Mouse (Mus musculus): ENCODE results near the gene Grm1. TPM values are rescaled to one million over a fixed set of nuclear protein-coding genes. Genes with fewer than 3 reads are reported as not detected.

Gene Grm1
- polyA plus RNA-seq (2012; fragmentation: generic; extraction: Trizol): not detected
- long read RNA-seq, experiment 1: 0 reads
- long read RNA-seq, experiment 2: 0 reads

DNA sequence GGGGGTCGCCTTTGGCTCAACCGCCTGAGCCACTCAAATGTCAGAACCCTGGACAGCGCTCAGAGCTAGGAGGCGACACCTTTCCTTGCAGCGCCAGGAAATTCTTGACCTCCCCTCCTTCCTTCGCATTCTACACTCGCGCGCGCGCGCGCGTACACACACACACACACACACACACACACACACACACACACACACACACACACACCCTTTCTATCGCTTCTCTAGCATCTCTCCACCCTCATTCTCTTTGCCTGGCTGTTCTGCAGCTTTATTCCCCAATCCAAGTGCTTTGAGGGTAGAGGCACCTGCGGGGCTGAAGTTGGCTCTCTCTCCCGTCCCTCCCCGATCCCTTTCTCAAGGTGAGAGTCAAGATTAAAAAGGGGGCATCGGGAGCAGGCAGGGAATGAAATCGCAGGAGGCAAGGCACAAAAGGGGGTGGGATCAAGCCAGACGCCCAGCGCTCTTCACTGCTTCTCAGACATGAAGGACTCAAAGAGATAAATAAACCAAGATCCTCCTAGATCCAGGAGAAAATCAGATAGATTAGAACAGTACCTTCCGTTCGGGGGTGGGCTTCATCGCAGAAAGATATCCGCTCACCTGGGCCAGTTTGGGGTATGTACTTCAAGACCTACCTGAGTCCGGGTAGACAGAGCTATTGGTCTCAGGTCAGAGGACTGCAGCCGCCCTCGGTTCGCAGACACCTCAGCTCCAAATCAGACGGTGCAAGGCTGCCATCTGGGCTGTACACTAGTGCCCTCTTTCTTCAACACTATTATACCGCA lies at the start of gene Grm1:
Grm1 (minus strand) TSS at position 746 of the 788 bp plus-strand sequence.
- H3K27me3 ChIP-seq (ENCODE audit: control insufficient read depth, insufficient read depth, insufficient read length): peaks cover 3% of the 10 kb centered on the region
- H3K79me3 ChIP-seq (ENCODE audit: low read depth): no peaks in the 10 kb centered on the region
- TF ChIP-seq MYOG (IDR thresholded peaks at IDR 0.05; ENCODE audit: control insufficient read depth, extremely low read depth, insufficient read length) (no peak), USF1 (IDR thresholded peaks at IDR 0.05; ENCODE audit: low read depth) (no peak), MAX (IDR thresholded peaks at IDR 0.05) (no peak), MYOD1 (IDR thresholded peaks at IDR 0.05; ENCODE audit: control insufficient read depth, insufficient read length, low read depth) (no peak), CEBPB (IDR thresholded peaks at IDR 0.05; ENCODE audit: low read depth) (no peak), CTCF (IDR thresholded peaks at IDR 0.05; ENCODE audit: control insufficient read depth, insufficient read depth, insufficient read length) (no peak), FOSL1 (IDR thresholded peaks at IDR 0.05; ENCODE audit: insufficient read depth, low read length, poor library complexity, severe bottlenecking) (no peak)
- no peak within 1 kb of the TSS for H3ac ChIP-seq (ENCODE audit: control insufficient read depth, insufficient read length, low read depth)
- no peak within 1 kb of the TSS for H3K4me3 ChIP-seq (ENCODE audit: insufficient read depth, poor library complexity, severe bottlenecking)
- H3K36me3 ChIP-seq (ENCODE audit: control insufficient read depth, insufficient read depth): no peaks in the 10 kb centered on the region
- no peaks in the 10 kb centered on the region for H3K79me2 ChIP-seq (ENCODE audit: control insufficient read depth, insufficient read depth)

DNA sequence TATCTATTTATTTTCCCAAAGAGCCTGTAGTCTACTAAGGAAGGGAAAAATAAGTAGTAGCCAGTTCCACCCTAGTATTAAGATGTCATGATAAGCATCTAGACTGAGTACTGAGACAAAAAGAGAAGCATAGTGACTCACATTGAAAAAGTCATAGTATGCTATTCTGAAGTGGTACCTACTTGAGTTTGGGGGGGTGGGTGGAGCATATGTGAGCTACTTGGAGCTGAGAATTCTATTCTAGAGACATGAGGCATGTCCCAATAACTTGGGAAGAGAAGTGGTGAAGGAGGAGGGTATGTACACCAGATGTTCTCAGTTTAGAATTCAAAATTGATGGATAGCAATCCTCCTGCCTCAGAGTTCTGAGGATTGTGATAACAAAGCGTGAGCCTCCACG lies 39.6 kb upstream of the Grm1 start:
- Histone ChIP-seq H3K27me3 (ENCODE audit: control insufficient read depth, insufficient read depth, insufficient read length) (no peaks in the 10 kb centered on the region), H3ac (ENCODE audit: control insufficient read depth, insufficient read length, low read depth) (no peak overlapping the region), H3K36me3 (ENCODE audit: control insufficient read depth, insufficient read depth) (no peaks in the 10 kb centered on the region), H3K79me2 (ENCODE audit: control insufficient read depth, insufficient read depth) (no peaks in the 10 kb centered on the region), H3K4me3 (ENCODE audit: insufficient read depth, poor library complexity, severe bottlenecking) (no peak overlapping the region), H3K79me3 (ENCODE audit: low read depth) (no peaks in the 10 kb centered on the region)
- TF ChIP-seq CEBPB (IDR thresholded peaks at IDR 0.05; ENCODE audit: low read depth) (no peak), MYOD1 (IDR thresholded peaks at IDR 0.05; ENCODE audit: control insufficient read depth, insufficient read length, low read depth) (no peak), MYOG (IDR thresholded peaks at IDR 0.05; ENCODE audit: control insufficient read depth, extremely low read depth, insufficient read length) (no peak), USF1 (IDR thresholded peaks at IDR 0.05; ENCODE audit: low read depth) (no peak), MAX (IDR thresholded peaks at IDR 0.05) (no peak), FOSL1 (IDR thresholded peaks at IDR 0.05; ENCODE audit: insufficient read depth, low read length, poor library complexity, severe bottlenecking) (no peak), CTCF (IDR thresholded peaks at IDR 0.05; ENCODE audit: control insufficient read depth, insufficient read depth, insufficient read length) (no peak)

DNA sequence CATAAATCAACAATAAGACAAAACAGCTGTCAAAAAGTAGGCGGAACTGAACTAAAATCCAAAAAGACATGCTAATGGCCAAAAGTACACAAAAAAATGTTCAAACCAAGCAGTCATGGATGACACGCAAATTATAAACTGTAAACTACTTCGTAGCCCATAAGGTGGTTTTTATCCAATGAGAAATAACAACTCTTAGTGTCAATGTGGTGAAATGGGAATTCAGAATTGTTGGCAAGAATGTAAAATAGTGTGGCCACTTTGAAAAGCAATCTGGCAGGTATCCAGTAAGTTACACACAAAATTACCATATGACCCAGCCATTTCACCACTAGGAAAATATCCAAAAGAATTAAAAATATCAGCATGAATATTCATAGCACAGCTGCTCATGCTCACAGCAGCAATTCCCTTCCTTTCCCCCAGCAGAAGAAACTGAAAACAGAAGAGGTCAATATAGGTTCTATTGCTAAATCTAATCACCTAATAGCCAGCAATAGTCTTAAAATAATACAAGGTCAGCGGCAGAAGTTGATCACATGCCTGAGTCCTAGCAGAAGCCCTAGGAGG lies 16.4 kb upstream of the Grm1 start:
- no peaks in the 10 kb centered on the region for H3K36me3 ChIP-seq (ENCODE audit: control insufficient read depth, insufficient read depth)
- no peak overlapping the region for H3ac ChIP-seq (ENCODE audit: control insufficient read depth, insufficient read length, low read depth)
- TF ChIP-seq MAX (IDR thresholded peaks at IDR 0.05): no peak
- no peaks in the 10 kb centered on the region for H3K79me2 ChIP-seq (ENCODE audit: control insufficient read depth, insufficient read depth)
- no peak overlapping the region for H3K4me3 ChIP-seq (ENCODE audit: insufficient read depth, poor library complexity, severe bottlenecking)
- no peaks in the 10 kb centered on the region for H3K79me3 ChIP-seq (ENCODE audit: low read depth)
- no peaks in the 10 kb centered on the region for H3K27me3 ChIP-seq (ENCODE audit: control insufficient read depth, insufficient read depth, insufficient read length)

DNA sequence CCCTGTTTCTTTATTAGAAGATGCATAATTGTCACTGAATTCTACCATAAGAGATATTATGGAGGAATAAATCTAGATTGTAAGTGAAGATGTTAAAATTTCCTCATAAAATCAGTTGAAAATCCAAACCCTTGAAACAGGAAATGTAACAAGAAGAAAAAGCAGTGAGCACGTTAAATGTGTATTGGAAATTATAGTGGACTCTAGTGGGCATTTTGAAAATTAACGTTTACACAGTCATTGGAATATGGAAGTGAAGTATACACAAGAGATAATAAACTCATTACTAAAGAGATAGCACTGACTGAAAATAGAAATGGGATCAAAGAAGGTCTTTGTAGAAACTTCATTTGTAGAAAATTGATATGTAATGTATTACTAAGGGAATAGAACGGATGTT lies 4.2 kb upstream of the Grm1 start:
- no peaks in the 10 kb centered on the region for H3K79me3 ChIP-seq (ENCODE audit: low read depth)
- H3K4me3 ChIP-seq (ENCODE audit: insufficient read depth, poor library complexity, severe bottlenecking): no peak overlapping the region
- TF ChIP-seq MYOD1 (IDR thresholded peaks at IDR 0.05; ENCODE audit: control insufficient read depth, insufficient read length, low read depth) (no peak), CTCF (IDR thresholded peaks at IDR 0.05; ENCODE audit: control insufficient read depth, insufficient read depth, insufficient read length) (no peak), MAX (IDR thresholded peaks at IDR 0.05) (no peak), MYOG (IDR thresholded peaks at IDR 0.05; ENCODE audit: control insufficient read depth, extremely low read depth, insufficient read length) (no peak), USF1 (IDR thresholded peaks at IDR 0.05; ENCODE audit: low read depth) (no peak)

DNA sequence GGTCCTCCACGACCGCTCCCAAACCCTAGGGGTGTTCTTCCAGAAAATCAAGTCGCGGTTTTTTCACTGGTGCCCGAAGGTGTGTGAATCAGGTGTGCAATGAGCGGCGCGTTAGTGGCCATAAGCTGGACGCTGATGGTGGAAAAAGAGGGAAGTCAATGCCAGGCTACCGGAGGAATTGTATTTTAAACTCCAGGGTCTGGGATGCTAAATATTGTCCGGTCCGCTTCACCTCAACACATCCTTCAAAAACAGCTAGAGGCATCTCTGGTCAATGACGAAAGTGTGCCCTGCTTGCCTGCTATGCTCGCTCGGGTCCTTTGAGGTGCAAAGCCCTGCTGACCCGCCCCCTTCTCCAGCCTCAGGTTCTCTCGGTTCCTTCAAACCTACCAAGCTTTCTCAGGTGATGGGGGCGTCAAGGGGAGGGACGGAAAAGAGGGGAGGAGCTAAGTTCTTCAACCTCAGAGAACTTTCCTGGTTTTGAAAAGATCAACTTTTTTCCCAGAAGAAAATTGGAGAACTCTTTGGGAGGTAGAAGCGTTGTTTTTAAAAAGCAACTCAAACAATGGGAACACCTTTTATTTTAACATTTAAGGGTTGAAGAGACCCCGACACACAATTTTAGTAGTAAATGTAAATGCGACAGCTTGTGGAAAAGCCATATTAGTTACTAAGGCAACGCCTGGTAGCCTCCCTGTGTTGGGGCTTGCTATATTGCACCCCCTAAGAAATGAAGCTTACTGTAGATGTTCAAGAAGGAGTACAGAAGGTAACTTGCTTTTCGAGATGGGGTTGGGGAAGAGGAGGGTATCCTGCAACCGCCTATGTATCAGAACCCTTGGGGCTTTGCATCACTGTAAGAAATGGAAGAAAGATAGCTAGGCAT lies 1.2 kb downstream of the Grm1 start:
- H3K79me3 ChIP-seq (ENCODE audit: low read depth): no peaks in the 10 kb centered on the region
- no peak for TF ChIP-seq USF1 (IDR thresholded peaks at IDR 0.05; ENCODE audit: low read depth)
- TF ChIP-seq MYOD1 (IDR thresholded peaks at IDR 0.05; ENCODE audit: control insufficient read depth, insufficient read length, low read depth): no peak
- no peak for TF ChIP-seq CTCF (IDR thresholded peaks at IDR 0.05; ENCODE audit: control insufficient read depth, insufficient read depth, insufficient read length)
- TF ChIP-seq MAX (IDR thresholded peaks at IDR 0.05): no peak
- no peak for TF ChIP-seq MYOG (IDR thresholded peaks at IDR 0.05; ENCODE audit: control insufficient read depth, extremely low read depth, insufficient read length)
- TF ChIP-seq FOSL1 (IDR thresholded peaks at IDR 0.05; ENCODE audit: insufficient read depth, low read length, poor library complexity, severe bottlenecking): no peak
- TF ChIP-seq CEBPB (IDR thresholded peaks at IDR 0.05; ENCODE audit: low read depth): no peak
- peaks cover 3% of the 10 kb centered on the region for H3K27me3 ChIP-seq (ENCODE audit: control insufficient read depth, insufficient read depth, insufficient read length)
- H3K4me3 ChIP-seq (ENCODE audit: insufficient read depth, poor library complexity, severe bottlenecking): no peak overlapping the region
- no peak overlapping the region for H3ac ChIP-seq (ENCODE audit: control insufficient read depth, insufficient read length, low read depth)
- H3K79me2 ChIP-seq (ENCODE audit: control insufficient read depth, insufficient read depth): no peaks in the 10 kb centered on the region
- no peaks in the 10 kb centered on the region for H3K36me3 ChIP-seq (ENCODE audit: control insufficient read depth, insufficient read depth)

More for the DNA sequence above, 4.2 kb upstream of the Grm1 start:
- Histone ChIP-seq H3K79me2 (ENCODE audit: control insufficient read depth, insufficient read depth) (no peaks in the 10 kb centered on the region), H3K27me3 (ENCODE audit: control insufficient read depth, insufficient read depth, insufficient read length) (peaks cover 3% of the 10 kb centered on the region), H3K36me3 (ENCODE audit: control insufficient read depth, insufficient read depth) (no peaks in the 10 kb centered on the region), H3ac (ENCODE audit: control insufficient read depth, insufficient read length, low read depth) (no peak overlapping the region)
